Mouse (Mus musculus) urinary bladder, adult 18-20 months (tissue): ENCODE results near the gene Gtf3c1.

Experiments
- DNase-seq, 2 experiments: peaks; one replicate each; pipeline ENCODE4 v3.0.0; 2022; ENCODE audit warnings: low spot score in 2 of 2, mixed read lengths in 2 of 2

Gene Gtf3c1

DNA sequence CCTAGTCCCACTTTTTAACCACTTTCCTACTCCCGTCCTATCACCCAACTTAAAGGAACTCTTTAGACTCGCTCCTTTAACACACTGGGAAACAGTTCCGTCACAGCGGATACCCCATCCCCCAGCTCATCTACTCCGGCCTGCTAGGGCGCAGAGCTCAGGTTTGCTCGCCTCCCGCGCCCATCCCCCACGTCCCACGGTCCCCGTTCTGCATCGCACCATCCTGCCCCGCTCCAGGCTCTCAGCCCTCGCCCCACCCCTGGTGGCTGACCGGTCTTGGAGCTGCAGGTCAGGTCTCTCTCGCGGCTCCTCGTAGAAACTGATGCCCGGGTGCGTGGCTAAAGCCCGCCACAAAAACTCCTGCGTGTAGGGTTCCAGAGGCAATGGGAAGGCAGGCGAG is 394 bp downstream of the Gtf3c1 start:
- DNase-seq, result peak in 1 of 2 experiments; percentile 49

DNA sequence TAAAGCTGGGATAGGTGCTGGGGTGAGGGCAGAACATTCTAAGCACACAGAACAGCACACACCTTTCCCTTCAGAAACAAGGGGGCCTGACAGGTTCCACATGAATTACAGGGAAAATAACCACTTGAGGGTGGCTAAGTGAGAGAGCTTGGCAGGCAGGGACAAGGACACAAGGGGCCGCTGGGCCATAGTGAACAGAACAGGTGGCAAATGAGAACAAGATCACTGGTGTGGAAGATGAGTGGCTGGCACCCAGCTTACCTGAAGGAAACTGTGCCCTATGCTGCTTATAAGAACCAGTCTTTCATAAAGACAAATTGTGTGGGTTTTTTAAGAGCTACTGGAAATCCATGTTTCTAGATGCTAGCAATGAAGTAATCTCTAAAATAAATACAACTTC is 4.8 kb downstream of the Gtf3c1 start:
- no peak for DNase-seq

DNA sequence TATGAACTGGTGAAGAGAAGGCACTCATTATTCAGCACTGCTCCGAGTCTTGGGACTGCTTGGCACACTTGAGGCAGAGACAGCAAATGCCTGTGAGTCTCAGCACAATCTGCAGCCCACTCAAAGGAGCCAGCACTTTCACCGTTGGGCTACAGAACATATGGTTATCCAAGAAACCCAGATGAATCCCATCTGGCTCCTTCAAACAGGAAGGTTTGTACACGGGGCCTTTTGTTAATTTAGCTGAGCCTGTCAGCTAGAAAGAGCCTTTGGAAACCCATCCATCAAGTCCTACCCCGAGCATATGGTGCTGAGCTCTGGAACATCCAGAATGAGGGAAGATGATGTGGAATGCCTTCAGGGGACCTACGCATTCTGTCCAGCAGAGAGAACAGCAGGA is 13.5 kb downstream of the Gtf3c1 start:
- DNase-seq, result no peak

DNA sequence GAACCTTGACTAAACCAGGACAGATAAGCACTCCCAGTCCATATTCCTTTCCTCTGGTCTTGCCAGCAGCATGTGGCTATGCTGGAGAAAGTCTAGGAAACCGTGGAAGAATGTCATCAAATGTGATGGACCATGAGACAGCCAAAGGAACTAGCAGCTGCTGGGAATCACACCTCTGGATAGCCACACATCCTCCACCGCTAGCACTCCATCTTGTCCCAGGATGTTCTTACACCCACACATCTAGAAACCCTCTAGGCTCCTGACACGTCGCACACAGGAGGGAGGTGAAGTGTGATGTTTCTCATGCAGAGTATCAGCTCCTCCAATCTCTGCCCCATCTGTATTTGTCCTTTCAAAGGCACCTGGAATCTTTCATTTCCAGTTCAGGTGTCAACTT is 17.1 kb downstream of the Gtf3c1 start:
- no peak for DNase-seq

DNA sequence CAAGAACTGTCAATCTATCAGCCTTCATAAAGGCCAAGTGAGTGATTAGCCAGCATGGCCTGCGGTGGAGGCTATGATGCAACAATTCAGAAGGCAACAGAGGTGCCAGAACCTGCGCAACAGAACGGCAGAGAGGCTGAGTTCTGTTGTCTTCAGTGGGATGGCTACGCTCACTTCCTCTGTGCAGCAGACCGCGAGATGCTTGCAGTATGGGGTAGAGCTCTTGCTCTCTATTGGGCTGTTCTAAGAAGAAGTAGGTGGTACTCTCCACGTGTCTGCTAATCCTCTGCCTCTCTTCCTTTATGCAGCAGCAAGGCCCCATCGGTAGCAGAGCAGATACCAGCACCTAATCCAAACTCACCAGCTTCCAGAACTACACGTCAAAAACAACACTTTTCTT is 27.6 kb downstream of the Gtf3c1 start:
- no peak for DNase-seq

DNA sequence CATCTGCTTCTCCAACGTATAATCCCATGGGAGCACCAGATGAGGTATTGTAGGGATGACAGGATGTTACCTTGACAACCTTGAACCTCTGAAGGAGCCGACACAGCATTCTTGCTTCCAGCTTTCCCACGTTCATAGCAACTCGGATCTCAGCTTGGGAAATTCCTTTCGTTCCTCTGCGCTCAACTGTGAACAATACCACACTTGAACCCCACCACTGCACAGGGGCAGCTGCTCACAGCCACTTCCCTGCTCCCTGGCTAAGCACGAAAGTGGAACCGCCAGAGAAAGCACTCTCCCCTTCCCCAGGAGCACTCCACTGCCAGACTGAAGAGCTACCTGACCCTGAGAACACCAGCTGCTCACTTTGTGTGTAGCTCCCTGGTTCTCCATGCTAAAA is 28.8 kb downstream of the Gtf3c1 start:
- DNase-seq, result no peak

- peak in 1 of 2 experiments; percentile 26 for DNase-seq
Observed at GRCm38 (mm10) chr7:125674916-125675315, 32.7 kb downstream of the Gtf3c1 start.

DNA sequence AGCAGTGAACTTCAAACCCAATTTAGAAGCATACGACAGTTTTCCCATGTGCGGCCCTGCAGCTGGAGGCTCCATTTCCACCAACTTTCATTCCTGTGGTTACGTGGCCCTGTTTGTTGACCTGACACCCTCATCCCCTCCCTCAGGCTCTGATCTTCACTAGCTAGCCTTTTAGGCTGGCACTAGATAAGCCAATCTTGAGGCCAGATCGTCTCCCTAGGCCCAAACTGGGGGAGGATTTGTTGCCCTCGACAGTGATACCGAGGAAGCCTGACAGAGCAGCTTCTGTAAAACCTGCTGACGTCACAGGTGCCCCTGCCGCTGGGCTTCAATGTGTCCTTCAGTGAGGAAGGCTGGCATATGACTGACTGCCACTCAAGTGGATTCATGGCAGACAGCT is 36.2 kb downstream of the Gtf3c1 start:
- no peak for DNase-seq

DNA sequence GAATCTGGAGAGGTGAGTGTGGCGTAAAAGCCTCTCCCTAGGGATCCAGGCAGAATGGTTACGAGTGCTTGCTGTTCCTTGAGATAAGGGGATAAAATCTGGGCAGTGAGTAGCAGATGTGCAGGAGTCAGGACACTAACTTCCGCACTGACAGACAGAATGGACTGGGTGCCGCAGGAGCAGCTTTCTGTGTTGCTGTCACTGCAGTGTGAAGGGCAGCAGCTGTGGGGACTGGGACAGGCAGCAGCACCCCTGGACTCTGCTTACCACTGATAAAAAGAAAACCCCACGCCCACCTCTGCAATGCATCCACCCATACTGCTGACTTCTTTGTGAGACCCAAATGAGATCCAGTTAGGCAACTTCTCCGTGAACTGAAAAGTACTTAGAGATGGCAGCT is 36.7 kb downstream of the Gtf3c1 start:
- no peak for DNase-seq

- DNase-seq, result no peak
Observed at GRCm38 (mm10) chr7:125663654-125664053, 43.9 kb downstream of the Gtf3c1 start.

DNA sequence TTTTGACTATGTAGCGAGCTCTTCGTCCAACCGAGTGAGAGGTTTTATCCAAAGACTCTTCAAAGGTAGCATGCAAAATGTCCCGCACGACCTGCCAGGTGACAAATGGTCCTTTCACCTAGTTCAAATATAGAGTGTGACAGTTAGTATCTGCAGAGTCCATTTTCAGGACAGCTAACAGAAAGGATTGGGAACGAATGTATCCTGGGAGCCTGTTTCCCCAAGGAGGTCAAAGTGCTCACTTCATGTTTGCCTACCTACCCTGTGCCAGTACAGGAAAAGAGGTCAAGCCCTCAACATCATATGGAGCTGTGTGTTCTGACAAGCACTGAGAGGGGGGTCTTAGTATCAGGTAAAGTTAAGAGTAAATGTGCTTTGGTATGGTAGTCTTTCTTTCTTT is 50.1 kb downstream of the Gtf3c1 start:
- no peak for DNase-seq

- no peak for DNase-seq
Observed at GRCm38 (mm10) chr7:125649013-125649412, 58.6 kb downstream of the Gtf3c1 start.

- no peak for DNase-seq
Observed at GRCm38 (mm10) chr7:125645413-125645812, 62.2 kb downstream of the Gtf3c1 start.

- DNase-seq, result no peak
Observed at GRCm38 (mm10) chr7:125643880-125644279, 63.7 kb downstream of the Gtf3c1 start.

GRCm38 (mm10) chr7:125638870-125639386 is 68.7 kb downstream of the Gtf3c1 start:
- DNase-seq, result peak in 1 of 2 experiments; percentile 42

GRCm38 (mm10) chr7:125638376-125638775 is 69.2 kb downstream of the Gtf3c1 start:
- no peak for DNase-seq

DNA sequence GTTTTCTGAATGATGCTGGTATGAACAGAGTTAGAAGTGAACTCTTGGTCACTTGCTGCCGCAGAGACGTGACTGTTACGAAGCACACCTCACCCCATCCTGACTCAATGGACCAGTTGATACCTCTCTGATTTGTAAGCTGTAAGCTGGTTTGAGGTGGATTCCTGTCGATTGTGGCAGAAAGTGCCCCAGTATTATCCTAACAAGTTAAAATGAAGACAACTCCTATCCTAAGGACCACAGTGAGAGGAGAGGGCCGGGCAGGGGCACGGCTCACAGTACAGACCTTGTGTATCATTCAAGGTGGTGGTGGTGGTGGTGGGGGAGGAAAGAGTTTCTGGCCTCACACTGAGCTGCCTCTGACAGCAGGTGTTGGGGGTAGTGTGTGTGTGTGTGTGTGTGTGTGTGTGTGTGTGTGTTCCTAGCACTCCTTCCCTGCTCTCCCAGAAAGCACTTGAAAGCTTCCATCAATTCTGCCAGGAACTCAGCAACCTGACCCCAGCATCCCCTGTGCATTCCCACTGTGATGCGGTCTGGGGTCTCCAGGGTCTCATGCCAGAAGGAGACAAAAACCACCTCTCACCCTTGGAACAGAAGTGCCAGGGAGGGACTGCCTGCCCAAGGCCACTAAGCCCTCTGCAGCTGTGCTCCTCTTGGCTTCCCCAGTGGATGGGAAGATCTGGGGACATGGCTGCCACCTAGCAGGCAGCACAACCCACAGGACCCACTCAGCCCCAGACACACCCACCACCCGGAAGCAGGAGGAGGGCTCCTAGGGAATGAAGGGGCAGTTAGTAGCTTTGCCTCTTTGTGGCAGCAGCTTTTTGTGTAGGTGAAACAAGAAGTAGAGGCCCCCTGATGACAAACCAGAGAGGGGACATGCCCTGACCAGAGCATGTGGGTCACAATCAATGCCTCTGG is 70.1 kb downstream of the Gtf3c1 start:
- no peak for DNase-seq

DNA sequence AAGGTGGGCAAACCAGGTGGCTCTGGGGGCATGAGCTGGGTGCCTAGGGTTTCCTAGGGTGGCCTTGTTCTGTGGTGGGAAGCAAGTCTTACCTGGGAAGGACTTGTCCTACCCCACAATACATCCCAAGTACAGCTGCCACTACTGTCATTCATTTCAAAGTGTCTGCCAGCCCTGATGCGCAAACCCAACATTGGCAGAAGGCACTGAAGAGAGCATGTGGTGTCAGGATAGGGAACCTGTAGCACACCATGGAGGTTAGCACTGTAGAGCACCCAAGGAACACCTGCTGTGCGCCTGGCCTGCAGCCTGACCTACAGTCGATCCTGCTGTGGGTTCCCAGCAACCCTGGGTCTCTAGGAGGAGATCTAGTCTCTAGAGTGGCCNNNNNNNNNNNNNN is 76.6 kb downstream of the Gtf3c1 start:
- DNase-seq, result no peak

DNA sequence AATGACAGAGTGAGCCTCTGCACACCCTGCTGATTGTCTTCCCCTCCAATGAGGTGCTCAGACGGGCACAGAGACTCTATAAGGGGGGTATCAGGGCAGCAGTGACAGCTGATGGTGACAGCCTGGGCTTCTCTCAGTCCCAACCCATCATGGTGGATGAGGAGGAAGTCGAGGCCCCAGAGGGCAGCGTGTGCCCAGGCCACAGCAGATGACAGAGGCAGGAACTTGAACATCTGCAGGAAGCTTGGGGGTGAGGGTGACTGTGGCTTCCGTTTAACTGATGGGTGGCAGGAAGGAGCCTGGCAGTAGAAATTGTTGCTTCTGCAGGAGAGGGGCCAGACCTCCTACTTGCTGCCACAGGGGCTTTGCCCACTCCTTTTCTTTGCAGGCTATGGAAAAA is 77.3 kb downstream of the Gtf3c1 start:
- DNase-seq, result no peak

DNA sequence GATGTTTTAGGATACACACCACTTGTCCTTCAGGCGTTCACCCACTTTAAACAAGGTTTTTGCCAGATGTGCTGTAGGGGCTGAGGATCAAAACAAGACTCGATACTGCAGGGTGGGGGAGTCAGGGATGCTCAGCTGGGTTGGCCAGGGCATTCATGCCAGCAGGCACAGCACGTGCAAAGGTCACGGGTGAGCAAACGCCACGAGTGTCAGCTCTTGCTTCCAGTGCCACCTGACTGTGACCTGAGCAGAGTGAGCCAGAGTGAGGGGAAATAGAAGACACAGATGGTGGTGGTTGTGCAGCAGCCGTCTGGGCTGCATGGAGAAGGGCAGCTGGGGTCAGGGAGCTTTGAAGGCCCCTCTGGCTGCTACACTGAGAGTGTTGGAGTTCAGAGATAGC is 81.8 kb downstream of the Gtf3c1 start:
- DNase-seq, result no peak

GRCm38 (mm10) chr7:125625219-125625618 is 82.4 kb downstream of the Gtf3c1 start:
- no peak for DNase-seq

DNA sequence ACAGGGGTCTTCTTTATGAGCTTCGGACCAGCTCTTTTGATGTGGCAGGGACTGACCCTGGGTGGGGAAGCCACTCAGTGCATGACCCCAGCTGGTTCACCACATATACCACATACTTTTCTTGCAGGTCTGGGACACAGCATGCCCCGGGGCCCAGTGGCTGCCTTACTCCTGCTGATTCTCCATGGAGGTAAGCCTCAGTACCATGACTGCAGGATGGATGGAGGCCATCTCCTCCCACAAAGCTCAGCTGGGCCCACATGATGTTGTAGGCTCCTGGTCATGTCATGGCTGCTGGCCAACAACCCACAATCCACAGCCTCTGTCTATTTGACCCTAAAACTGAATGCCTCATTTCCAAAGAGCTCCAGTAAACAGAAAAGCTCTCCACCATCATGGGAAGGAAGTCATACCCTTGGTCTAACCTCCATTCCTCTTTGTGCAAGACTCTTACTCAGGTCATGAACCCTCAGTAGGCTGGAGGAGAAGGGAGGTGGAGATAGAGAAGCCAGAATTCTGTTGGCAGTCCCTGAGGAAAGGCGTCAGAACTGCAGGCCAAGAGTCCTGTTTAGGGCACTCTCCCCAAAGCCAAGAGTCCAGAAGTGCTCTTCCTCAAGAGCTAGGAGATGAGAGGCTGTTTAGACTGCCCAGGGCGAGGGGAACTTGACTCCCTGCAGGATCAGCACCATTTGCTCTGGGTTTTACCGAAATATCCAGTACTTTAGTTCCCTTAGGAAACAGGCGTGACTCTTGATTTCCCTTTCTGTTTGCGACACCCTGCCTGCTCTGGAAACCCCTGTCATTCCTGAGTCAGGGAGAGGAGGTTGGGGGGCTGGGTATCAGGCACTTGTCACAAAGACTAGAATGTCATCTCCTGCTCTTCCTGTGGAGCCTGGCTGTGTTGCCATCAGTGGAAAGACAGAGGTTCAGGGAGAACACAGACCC is 84.6 kb downstream of the Gtf3c1 start:
- DNase-seq, result no peak
